Mouse (Mus musculus) adipocyte (in vitro differentiated cells): Measurements from ENCODE around the gene Shroom3.

Source experiments
- DNase-seq: peaks from one replicate; pipeline ENCODE4 v3.0.0-alpha.2; 2016; ENCODE audit warnings: low spot score

Gene Shroom3

DNA sequence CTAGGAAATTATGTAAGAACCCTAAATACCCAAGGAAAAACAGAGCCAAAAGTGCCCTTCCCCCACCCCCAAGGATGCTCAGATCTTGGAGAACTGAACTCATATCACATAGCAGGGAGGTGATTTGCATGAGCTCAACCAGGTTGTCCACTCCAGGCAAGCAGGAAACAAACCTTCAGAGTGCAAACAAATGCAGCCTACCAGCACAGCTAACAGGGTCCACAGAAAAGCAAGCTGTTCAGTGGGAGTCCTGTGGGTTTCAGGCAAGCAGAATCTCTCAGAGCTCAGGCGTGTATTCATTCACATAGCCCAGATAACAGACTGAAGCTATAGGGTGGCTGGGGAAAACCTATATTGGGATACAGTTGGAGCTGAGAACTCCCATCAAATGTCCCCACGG lies 286.7 kb downstream of the Shroom3 start:
- no peak for DNase-seq

DNA sequence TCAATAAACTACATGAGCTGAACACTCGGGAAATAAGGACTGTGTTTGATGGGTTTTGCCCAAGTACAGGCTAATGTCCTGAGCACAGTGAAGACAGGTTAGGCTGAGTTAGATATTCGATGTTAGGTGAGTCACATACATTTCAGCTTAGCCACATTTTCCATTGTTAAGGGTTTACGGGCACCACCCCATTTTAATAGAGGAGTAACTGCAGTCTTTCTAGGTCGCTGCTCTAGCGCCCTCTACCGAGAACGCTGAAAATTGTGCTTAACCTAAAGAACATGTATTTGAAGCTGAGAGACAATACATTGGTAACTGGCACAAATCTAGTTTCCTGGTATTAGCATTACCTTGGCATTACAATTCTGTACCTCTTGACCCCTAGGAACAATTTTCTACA lies 287.2 kb downstream of the Shroom3 start:
- no peak for DNase-seq

DNA sequence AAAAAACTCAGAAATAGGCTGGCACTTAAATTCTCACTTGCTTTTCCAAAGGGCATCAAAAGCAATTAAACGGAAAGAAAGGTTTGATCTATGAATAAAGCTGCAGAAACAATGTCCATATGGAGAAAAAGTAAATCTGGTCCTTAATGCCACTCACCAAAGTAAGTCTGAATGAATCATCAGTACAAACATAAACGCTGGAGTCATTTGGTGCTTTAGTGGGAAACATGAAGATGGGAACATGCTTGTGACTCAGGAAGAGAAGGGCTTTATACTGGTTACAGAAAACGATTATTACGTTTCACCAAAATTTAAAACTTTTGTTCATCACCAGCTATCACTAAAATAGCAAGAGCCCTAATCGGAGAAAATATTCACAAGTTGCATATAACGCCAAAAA lies 297.2 kb downstream of the Shroom3 start:
- no peak for DNase-seq

- peak; percentile 13 for DNase-seq
Observed at GRCm38 (mm10) chr5:92980862-92981261, 297.6 kb downstream of the Shroom3 start.

DNA sequence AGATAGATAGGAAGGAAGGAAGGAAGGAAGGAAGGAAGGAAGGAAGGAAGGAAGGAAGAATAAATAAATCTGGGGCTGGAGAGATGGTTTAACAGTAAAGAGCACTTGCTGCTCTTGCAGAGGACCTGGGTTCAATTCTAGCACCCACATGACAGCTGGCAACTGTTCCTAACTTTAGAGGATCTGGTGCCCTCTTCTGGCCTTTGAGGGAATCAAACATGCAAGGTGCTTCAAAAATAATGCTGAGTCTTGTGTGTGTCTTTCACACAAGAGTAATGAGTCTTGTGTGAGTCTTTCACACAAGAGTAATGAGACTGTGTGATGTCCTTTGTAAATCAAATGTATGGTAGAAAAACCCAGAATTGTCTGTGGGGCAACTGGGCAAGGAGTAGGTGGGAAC lies 299.4 kb downstream of the Shroom3 start:
- no peak for DNase-seq

- DNase-seq = no peak
Observed at GRCm38 (mm10) chr5:92983942-92984341, 300.7 kb downstream of the Shroom3 start.

DNA sequence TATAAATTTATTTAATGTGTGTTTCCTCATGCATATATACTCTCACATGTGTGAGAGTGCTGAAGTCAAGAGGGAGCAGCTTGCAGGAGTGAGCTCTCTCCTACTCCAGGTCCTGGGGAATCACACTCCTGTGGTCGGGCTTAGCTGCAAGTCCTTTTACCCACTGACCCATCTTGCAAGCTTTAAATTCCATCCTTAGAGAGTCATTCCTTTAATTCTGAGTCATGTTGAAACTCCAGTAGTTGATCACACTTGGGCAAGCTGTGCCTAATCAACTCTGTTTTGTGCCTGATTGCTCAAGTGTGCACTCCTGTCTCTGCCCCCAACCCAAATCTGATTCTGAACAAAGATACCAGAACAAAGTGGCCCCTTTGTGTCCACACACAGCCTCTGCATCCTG lies 301.5 kb downstream of the Shroom3 start:
- DNase-seq = no peak

DNA sequence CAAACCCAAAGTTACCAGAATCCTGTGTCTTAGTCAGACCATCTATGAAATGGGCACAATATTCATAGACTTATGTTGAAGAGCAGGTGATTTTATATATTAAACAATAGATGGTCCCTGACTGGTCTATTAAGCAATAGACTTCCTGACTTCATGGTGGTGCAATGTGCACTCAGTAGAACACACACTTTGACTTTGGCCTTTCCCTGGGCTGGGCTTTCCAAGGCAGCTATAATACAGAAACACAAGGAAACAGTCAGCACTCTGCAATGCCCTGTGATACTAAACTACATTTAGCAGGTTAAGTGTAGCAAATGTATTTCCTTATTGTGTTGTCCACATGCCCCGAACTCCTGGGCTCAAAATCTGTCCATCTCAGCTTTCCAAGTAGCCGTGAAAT lies 302.2 kb downstream of the Shroom3 start:
- DNase-seq = no peak

DNA sequence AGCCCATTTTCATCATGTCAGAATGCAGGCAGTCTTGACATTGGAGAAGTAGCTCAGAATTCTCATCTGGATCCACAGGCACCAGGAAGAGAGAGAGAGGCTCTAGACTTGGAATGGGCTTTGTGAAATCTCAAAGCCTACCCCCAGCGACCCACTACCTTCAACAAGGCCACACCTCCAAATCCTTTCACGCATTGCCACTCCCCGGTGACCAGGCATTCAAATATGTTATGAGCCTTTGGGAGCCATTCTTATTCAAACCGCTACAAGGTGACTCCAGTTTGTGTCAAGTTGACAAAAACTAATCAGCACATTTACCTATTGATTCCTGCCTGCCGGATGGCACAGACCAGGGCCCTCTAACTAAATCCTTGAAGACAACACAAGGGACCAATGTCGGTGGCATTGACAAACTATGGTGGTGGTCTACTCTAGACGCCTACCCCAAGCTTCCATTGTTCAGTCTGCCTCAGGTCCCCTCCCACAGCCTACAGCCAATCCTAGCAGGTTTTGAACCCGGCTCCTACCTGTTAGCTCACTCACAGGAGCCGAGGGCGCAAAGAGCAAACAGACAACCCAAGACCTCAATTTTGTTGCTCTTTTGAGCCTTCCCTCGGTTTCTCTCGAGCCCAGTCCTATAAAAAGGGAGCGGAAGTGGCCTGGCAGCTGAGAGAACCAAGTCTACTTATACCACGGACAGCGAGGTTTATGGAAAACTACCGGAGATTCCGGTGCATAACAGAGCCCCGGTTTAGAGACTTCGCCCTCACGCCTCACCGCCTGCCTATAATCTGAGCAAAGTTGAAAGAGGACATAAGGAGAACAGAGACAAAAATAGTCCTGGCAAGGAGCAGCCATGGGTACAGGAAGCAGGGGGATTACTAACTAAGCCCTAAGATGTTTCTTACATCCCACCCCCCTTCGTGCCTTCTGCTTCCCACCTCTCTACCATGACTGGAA lies 303.7 kb downstream of the Shroom3 start:
- DNase-seq = no peak

DNA sequence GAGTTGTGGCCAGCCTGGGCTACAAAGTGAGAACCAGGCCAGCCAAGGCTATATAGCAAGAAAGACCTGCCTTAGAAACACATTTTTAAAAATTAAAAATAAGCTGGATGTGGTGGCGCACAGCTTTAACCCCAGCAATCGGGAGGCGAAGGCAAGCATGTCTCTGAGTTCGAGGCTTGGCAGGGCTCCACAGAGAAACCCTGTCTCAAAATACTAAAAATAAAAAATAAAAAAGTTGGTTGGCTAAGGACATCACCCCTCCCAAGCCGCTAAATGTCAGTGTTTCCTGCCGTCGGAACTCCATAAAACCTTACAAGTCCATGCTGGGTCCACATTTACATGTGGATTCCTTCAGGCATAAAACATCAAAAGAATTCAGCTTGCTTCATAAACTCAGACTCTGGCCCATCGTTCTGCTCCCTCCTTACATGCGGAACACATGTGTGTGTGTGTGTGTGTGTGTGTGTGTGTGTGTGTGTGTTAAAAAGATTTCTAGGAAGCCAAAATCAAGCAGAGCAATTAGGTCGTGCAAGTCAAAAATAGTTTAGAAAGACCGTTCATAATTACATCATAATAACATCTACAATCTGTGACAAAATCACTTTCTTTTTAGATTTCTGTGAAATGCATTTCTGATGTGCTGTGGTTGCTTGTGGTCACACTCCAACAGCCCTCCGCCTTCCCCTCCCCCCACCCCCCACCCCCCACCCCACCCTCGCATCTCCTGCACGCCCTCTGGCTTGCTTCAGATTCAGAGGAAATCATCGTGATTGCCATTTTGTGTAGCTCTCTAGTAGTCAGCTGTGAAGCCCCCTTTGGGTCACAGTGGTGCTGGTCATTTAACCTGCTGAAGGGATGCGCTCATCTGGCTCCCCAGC lies 304.9 kb downstream of the Shroom3 start:
- DNase-seq = no peak

- no peak for DNase-seq
Observed at GRCm38 (mm10) chr5:92988769-92989356, 305.6 kb downstream of the Shroom3 start.

- DNase-seq = no peak
Observed at GRCm38 (mm10) chr5:92992106-92992505, 308.9 kb downstream of the Shroom3 start.

- no peak for DNase-seq
Observed at GRCm38 (mm10) chr5:92994309-92994708, 311.1 kb downstream of the Shroom3 start.

DNA sequence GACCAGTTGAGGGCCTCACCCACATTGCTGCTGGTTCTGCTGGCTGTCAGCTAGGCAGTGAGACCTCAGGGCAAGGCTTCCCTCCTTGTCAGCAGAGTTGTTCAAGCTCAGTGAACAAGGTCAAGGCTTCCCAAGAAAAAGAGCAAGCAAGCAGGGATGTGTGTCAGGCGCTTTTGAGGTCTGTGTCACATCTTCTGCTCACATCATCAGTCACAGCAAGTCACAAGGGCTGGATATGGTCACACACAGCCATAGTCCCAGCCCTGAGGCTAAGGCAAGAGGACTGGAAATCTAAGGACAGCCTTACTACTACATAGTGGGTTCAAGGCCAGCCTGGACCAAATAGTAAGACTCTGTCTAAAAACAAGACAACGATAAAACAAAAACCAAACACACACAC lies 311.6 kb downstream of the Shroom3 start:
- no peak for DNase-seq

- DNase-seq = peak; percentile 29
Observed at GRCm38 (mm10) chr5:92997428-92998120, 314.3 kb downstream of the Shroom3 start.

DNA sequence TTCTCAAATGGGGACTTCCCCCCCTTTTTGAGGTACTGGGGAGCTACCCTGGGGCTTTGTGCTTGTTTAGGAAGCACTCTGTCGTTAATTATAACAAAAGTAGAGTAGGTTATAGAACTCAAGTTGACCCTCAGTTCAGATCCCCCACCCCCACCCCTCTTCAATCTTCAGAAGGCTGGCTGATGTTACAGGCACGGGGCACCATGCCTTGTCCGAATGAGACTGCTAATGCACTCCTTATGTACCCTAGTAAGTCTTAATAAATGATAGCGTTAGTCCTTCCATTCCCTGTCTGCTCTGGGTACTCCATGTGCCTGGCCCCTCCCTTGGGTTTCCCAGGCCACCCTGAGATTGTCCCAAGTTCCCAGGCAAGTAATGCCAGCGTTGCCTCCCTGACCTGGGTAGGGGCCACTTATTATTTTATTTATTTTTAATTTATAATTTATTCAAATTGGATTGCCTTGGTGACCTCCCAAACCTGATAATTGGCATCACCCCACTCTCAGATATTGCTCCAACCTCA lies 315.3 kb downstream of the Shroom3 start:
- DNase-seq = no peak

- DNase-seq = no peak
Observed at GRCm38 (mm10) chr5:93000060-93000459, 316.8 kb downstream of the Shroom3 start.

DNA sequence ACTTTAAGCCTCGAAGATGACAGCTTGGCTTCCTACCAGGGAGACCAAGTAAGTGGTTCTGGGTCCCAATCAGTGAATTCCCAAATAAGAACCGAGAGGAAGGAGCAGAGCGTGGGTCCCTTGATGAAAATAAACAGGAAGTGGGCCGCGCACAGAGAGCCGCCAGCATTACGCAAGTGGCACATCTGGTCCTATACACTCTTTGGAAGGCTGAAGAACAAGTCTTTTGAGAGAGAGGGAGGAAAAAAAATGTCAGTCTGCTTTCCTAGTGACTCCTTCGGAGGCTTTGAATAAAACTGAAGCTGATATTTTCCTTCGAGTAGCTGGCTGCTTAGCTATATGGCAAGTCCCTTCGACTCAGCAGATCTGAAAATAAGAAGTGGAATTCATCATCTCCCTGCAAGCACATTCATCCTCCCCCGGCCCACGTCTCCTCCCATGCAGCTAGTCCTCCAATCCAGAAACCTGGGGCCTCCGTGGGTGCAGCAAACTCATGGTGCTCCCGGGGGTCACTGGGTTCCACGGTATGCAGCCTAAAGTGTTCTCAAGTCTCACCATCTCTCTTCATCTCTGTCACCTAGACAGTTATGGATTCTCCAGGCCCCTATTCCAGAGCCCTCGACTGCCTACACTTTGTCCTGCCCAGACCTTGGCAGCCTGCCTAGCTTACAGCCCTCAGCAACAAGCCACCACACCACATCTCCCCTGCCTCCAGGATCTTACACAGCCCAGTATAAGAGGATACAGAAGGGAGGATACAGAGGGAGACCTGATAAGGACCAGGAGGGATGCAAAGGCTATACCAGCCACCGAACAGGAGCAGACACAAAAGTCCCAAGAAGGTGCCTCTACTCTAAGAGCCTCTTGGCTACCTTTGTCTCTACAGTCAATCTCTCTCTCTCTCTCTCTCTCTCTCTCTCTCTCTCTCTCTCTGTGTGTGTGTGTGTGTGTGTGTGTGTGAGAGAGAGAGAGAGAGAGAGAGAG lies 317.8 kb downstream of the Shroom3 start:
- DNase-seq = no peak

- DNase-seq = no peak
Observed at GRCm38 (mm10) chr5:93002615-93003014, 319.4 kb downstream of the Shroom3 start.

DNA sequence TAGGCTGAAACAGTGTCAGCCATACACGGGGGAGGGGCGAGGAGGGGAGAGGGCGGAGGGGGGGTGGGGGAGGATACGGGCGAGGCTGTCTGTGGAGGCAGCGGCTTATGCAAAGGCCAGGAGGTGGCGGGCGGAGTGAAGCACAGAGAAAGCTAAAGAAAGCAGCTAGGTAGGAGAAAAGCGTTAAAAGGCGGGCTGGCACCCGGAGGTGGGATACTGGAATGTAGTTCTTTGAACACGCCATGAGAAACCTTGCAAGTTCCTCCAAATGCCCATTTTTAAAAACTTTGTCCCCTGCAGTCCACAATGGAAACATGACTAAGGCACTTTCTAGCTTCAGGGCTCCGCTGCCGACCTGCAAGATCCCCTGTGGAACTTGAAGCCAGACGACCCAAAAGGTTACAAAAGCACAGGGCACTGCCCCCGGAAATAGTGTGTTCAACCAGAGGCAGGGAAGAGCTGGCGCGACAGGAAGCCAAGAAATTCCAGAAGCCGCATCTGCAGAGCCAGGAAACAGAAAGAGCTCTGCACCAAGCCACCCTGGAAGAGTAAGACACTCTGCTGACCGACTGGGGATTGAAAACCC lies 322.1 kb downstream of the Shroom3 start:
- no peak for DNase-seq
